Mouse (Mus musculus): Measurements from ENCODE around the gene C2cd5. TPM values are rescaled to one million over a fixed set of nuclear protein-coding genes. Genes with fewer than 3 reads are reported as not detected.

Gene C2cd5
- polyA plus RNA-seq, 1 experiment = 84.7 TPM

- TF ChIP-seq POLR2A (IDR thresholded peaks at IDR 0.05; ENCODE audit: borderline replicate concordance, insufficient read depth, low read length) (no peak), CTCF (IDR thresholded peaks at IDR 0.05; ENCODE audit: borderline replicate concordance, insufficient read depth, low read depth, low read length) (no peak)
- 83% methylated on average over 3 of the region's 3 CpGs for WGBS
- Histone ChIP-seq H3K4me1 (ENCODE audit: control insufficient read depth, insufficient read depth, low read length) (no peaks in the 10 kb centered on the region), H3K4me3 (replicated peaks; ENCODE audit: insufficient read depth, low read depth, low read length) (no peak overlapping the region), H3K27me3 (ENCODE audit: control insufficient read depth, insufficient read depth, low read length) (no peaks in the 10 kb centered on the region), H3K27ac (ENCODE audit: insufficient read depth, low read length) (no peak overlapping the region)
- no peak for DNase-seq
Observed at GRCm38 (mm10) chr6:142996887-142997286, 103.1 kb downstream of the C2cd5 start.

DNA sequence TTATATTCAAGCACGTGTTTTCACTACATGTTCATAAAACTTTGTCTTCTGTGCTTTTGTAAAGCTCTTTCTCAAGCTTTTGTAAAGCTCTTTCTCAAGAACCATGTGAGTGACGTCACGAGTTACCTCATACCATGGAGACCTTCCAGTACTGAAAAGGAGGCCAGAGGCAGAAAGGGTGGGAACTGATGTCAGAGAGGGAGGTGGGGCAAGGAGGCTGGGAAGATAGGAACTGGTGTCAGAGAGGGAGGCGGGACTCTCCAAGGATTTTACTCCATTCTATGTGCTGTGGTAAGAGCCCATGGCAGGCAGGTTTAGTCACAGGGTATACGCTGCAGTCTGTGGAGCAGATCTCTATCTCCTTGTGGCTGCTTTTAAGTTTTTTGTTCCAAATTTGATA, 104.4 kb downstream of the C2cd5 start:
- Histone ChIP-seq H3K27ac (ENCODE audit: insufficient read depth, low read length) (no peak overlapping the region), H3K4me1 (ENCODE audit: control insufficient read depth, insufficient read depth, low read length) (no peaks in the 10 kb centered on the region), H3K27me3 (ENCODE audit: control insufficient read depth, insufficient read depth, low read length) (no peaks in the 10 kb centered on the region), H3K4me3 (replicated peaks; ENCODE audit: insufficient read depth, low read depth, low read length) (no peak overlapping the region)
- no peak for DNase-seq
- WGBS = 75% methylated on average over 5 of the region's 5 CpGs
- TF ChIP-seq POLR2A (IDR thresholded peaks at IDR 0.05; ENCODE audit: borderline replicate concordance, insufficient read depth, low read length) (no peak), CTCF (IDR thresholded peaks at IDR 0.05; ENCODE audit: borderline replicate concordance, insufficient read depth, low read depth, low read length) (no peak)

GRCm38 (mm10) chr6:142994821-142995220, 105.1 kb downstream of the C2cd5 start:
- no peak overlapping the region for H3K27ac ChIP-seq (ENCODE audit: insufficient read depth, low read length)
- no peaks in the 10 kb centered on the region for H3K27me3 ChIP-seq (ENCODE audit: control insufficient read depth, insufficient read depth, low read length)
- TF ChIP-seq POLR2A (IDR thresholded peaks at IDR 0.05; ENCODE audit: borderline replicate concordance, insufficient read depth, low read length) (no peak), CTCF (IDR thresholded peaks at IDR 0.05; ENCODE audit: borderline replicate concordance, insufficient read depth, low read depth, low read length) (no peak)
- no peak for DNase-seq
- H3K4me1 ChIP-seq (ENCODE audit: control insufficient read depth, insufficient read depth, low read length) = no peaks in the 10 kb centered on the region
- H3K4me3 ChIP-seq (replicated peaks; ENCODE audit: insufficient read depth, low read depth, low read length) = no peak overlapping the region
- WGBS = 49% methylated on average over 7 of the region's 7 CpGs

DNA sequence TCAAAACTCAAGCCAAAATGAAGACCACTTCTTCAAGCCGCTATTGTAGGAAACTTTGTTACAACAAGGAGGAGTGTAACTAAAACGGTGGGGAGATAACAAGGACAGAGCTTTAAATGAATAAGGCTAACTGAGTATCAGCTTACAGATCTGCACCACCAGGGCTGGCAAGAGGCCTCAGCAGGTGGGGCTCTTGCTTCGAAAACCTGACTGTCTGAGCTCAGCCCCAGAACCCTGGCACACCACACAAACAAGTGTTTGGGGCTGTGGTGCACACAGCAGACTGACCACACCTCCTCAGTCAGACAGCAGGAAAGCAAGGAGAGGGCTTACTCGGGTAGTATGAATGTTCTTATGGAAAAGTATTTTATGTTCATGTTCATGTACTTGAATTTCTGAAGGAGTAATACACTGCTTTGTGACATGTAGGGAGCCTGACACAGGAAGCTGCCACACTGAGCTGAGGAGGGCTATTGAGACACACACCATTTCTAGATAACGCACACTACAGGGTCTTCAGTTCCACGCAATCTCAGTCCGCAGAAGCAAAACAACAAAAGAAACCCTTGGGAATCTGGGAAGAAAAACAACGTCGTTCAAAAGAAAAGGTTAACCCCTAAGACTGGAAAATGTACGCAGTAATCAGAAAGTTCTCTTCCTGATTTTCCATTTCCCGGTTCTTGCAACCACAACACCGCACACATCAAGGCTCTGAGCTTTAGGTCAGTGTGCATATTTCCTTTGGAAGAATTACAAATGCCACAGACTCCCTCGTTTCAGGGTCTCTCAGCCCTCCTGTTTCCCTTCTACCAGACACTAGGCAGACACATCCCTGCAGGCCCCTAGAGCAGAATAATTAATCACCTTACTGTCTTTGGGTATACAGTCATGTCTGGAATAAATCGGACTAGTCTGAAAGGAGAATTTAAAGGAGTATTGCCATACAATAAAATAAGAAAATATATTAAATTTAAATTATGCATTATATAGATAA, 105.9 kb downstream of the C2cd5 start:
- Histone ChIP-seq H3K27me3 (ENCODE audit: control insufficient read depth, insufficient read depth, low read length) (no peaks in the 10 kb centered on the region), H3K4me3 (replicated peaks; ENCODE audit: insufficient read depth, low read depth, low read length) (no peak overlapping the region), H3K4me1 (ENCODE audit: control insufficient read depth, insufficient read depth, low read length) (no peaks in the 10 kb centered on the region), H3K27ac (ENCODE audit: insufficient read depth, low read length) (no peak overlapping the region)
- no peak for DNase-seq
- 44% methylated on average over 14 of the region's 14 CpGs for WGBS
- TF ChIP-seq CTCF (IDR thresholded peaks at IDR 0.05; ENCODE audit: borderline replicate concordance, insufficient read depth, low read depth, low read length) (no peak), POLR2A (IDR thresholded peaks at IDR 0.05; ENCODE audit: borderline replicate concordance, insufficient read depth, low read length) (no peak)

DNA sequence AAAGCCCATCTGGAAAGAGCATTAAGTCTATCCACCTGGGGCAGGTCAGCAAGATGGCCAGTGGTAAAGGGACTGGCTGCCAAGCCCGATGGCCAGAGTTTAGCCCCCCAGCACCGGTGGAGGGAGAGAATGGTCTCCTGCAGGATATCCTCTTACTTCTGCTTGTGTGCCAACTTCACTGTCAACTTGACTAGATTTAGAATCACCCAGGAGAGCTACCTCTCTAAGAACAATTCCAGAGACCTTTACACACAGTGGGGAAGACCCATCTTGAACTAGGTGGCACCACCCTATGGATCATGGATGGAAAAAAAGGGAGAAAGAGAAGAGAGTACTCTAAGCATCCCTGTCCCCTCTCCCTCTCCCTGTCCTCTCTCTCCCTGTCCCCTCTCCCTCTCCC, 107.0 kb downstream of the C2cd5 start:
- DNase-seq = no peak
- 48% methylated on average over 2 of the region's 2 CpGs for WGBS
- no peaks in the 10 kb centered on the region for H3K27me3 ChIP-seq (ENCODE audit: control insufficient read depth, insufficient read depth, low read length)
- no peak overlapping the region for H3K4me3 ChIP-seq (replicated peaks; ENCODE audit: insufficient read depth, low read depth, low read length)
- H3K27ac ChIP-seq (ENCODE audit: insufficient read depth, low read length) = no peak overlapping the region
- H3K4me1 ChIP-seq (ENCODE audit: control insufficient read depth, insufficient read depth, low read length) = no peaks in the 10 kb centered on the region
- no peak for TF ChIP-seq POLR2A (IDR thresholded peaks at IDR 0.05; ENCODE audit: borderline replicate concordance, insufficient read depth, low read length)
- TF ChIP-seq CTCF (IDR thresholded peaks at IDR 0.05; ENCODE audit: borderline replicate concordance, insufficient read depth, low read depth, low read length) = no peak

DNA sequence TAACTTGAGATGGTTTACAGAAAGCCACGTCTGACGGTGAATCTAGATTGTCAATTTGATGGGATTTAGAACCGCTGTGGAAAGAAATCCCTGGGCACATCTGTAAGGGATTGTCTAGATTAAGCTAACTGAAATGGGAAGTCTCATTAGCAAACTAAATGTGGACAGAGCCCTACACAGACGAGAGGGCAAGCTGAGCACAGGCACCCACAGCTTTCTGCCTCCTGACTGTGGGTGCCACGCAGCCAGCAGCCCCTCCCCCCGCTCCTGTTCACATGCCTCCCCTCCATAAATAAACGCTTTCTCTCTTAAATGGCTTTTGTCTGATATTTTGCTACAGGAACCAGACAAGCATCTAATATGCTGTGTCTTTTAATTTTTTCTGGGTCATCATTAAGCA, 107.8 kb downstream of the C2cd5 start:
- 68% methylated on average over 7 of the region's 7 CpGs for WGBS
- no peak for TF ChIP-seq CTCF (IDR thresholded peaks at IDR 0.05; ENCODE audit: borderline replicate concordance, insufficient read depth, low read depth, low read length)
- TF ChIP-seq POLR2A (IDR thresholded peaks at IDR 0.05; ENCODE audit: borderline replicate concordance, insufficient read depth, low read length) = no peak
- Histone ChIP-seq H3K4me3 (replicated peaks; ENCODE audit: insufficient read depth, low read depth, low read length) (no peak overlapping the region), H3K27me3 (ENCODE audit: control insufficient read depth, insufficient read depth, low read length) (no peaks in the 10 kb centered on the region), H3K4me1 (ENCODE audit: control insufficient read depth, insufficient read depth, low read length) (no peaks in the 10 kb centered on the region), H3K27ac (ENCODE audit: insufficient read depth, low read length) (no peak overlapping the region)
- no peak for DNase-seq

- no peak for DNase-seq
- Histone ChIP-seq H3K27me3 (ENCODE audit: control insufficient read depth, insufficient read depth, low read length) (no peaks in the 10 kb centered on the region), H3K27ac (ENCODE audit: insufficient read depth, low read length) (no peak overlapping the region), H3K4me3 (replicated peaks; ENCODE audit: insufficient read depth, low read depth, low read length) (no peak overlapping the region), H3K4me1 (ENCODE audit: control insufficient read depth, insufficient read depth, low read length) (no peaks in the 10 kb centered on the region)
- TF ChIP-seq CTCF (IDR thresholded peaks at IDR 0.05; ENCODE audit: borderline replicate concordance, insufficient read depth, low read depth, low read length) (no peak), POLR2A (IDR thresholded peaks at IDR 0.05; ENCODE audit: borderline replicate concordance, insufficient read depth, low read length) (no peak)
- WGBS = 62% methylated on average over 7 of the region's 7 CpGs
Observed at GRCm38 (mm10) chr6:142991391-142992059, 108.4 kb downstream of the C2cd5 start.

Data from cerebellum, adult 2 months (tissue).